Mouse (Mus musculus) CD8-positive naive resting alpha-beta T cell, adult 2 months (primary cell): Measurements from ENCODE around the gene Tekt5.

ENCODE experiments used
- DNase-seq, 2 experiments: peaks; one replicate each; pipeline ENCODE4 v3.0.0; 2022; ENCODE audit warnings: low read depth in 2 of 2, low spot score in 2 of 2

The Tekt5 gene

GRCm38 (mm10) chr16:10379531-10379930 is 15.8 kb downstream of the Tekt5 start:
- no peak for DNase-seq

GRCm38 (mm10) chr16:10377286-10377685 is 18.0 kb downstream of the Tekt5 start:
- DNase-seq = no peak

GRCm38 (mm10) chr16:10374254-10375011 is 20.9 kb downstream of the Tekt5 start:
- no peak for DNase-seq

- no peak for DNase-seq
Measured at GRCm38 (mm10) chr16:10372372-10372771, 22.9 kb downstream of the Tekt5 start.

DNA sequence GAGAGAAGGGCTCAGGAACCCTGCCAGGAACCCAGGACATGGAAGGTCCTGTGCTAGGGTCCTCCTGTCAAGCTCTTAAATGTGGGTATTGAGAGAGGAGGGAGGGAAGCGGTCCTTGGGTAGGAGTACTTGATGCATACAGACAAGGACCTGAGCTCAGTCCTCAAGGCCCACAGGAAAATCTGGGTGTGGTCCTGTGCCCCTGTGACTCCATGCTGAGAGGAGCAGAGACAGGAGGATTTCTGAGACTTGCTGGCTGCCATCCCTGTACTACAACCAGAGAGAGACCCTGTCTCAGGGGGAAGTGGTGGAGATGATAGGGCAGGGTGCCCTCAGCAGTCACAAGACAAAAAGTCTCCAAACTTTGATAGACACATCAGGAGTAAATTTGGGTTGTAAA is 25.3 kb downstream of the Tekt5 start:
- DNase-seq = no peak

DNA sequence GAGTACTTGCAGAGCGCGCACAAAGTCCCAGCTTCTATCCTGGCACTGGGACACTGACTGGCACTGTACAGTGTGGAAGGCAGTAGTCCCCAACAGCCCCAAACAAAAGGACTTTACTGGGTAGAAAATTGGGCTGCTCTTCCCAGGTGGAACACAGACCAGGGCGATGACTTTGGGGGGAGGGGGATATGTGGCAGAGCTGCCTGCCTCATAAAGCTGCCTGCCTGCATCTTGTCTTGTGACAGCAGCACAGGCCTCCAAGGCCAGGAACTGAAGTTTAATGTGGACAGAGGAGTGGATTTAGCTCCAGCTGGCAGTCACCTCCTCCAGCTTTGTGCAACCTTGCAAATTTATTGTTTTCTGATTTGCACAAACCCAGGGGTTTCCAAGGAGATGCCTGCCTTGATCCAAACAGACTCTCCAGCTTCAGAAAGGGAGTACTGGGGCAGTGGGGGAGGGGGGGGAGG is 25.8 kb downstream of the Tekt5 start:
- no peak for DNase-seq

DNA sequence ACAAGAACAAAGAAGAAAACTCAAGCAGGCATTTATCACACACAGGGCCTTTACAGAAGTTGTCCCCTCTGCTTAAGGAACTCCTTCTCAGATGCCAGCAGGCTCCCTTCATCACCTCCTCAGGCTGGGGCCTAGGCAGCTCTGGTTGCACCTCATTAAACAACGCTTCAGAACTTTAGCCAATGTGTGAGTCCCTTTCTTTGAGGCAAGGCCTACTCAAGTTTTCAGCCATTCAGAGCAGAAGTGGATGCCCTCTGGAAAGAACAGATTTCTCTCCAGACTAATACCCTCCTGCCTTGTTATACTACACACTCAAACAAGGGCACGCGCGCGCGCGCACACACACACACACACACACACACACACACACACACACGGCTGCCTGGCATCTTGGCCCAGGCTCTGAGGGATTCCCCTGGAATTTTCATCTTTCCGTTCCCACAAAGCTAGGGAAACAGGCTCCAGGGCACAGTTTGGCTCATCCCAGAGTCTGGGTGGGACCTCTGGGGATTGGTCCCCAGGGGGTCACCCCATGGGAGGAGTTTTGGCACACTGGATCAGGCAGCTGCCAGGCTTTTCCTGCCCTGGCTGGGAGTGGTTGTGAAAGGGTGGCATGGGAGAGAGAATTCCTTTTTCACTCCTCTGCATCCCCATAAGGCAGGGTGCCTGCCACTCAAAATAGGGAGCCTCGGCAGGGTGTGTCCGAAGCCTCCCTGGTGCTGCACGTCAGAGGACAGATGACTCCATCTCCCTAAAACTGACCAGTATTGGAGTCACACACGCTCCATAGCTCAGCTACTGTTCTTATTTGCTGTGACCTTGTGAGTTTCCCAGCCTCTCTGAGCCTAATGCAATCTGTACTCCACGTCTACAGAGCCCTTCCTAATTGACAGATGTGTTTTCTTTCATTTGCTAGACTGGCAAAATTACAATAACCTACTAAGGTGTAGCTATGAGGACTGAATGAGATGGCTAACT is 28.8 kb downstream of the Tekt5 start:
- DNase-seq = no peak

DNA sequence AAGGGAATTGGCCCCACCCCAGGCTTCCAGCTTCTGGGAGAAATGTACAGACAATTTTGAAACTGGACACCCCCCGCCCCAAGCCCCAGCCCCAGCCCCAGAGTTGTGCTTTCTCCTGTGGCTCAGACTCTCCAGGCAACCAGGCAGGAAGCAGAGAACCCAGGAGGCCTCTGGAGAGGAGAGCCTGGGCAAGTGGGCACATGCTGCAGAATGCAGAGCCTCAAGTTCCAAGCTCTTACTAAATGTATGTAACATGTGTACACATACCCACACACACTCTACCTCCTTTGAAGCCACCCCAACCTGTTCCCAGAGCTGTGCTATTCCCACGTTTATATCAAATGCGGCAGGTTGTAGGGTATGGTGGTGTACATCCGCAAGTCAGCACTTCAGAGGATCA is 29.5 kb downstream of the Tekt5 start:
- no peak for DNase-seq

- DNase-seq = no peak
Measured at GRCm38 (mm10) chr16:10363061-10363460, 32.2 kb downstream of the Tekt5 start.

DNA sequence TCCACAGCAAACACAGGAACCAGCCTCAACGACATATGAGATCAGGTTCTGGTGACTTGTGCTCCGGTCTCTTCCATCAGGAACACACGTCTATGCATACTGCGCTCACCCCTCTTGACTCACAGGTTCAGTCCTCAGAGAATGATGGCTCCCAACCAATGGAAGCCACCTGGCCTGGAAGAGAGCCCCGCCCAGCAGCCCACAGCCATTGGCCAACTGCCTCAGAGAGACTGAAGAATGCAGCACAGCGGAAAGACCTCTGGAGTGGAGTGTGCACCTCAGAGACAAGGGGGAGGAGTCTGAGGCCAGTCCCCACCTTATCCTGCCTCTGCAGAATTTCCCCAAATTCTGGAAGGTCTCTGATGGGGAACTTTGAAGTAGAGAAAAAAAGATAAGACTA is 36.0 kb downstream of the Tekt5 start:
- DNase-seq = no peak

DNA sequence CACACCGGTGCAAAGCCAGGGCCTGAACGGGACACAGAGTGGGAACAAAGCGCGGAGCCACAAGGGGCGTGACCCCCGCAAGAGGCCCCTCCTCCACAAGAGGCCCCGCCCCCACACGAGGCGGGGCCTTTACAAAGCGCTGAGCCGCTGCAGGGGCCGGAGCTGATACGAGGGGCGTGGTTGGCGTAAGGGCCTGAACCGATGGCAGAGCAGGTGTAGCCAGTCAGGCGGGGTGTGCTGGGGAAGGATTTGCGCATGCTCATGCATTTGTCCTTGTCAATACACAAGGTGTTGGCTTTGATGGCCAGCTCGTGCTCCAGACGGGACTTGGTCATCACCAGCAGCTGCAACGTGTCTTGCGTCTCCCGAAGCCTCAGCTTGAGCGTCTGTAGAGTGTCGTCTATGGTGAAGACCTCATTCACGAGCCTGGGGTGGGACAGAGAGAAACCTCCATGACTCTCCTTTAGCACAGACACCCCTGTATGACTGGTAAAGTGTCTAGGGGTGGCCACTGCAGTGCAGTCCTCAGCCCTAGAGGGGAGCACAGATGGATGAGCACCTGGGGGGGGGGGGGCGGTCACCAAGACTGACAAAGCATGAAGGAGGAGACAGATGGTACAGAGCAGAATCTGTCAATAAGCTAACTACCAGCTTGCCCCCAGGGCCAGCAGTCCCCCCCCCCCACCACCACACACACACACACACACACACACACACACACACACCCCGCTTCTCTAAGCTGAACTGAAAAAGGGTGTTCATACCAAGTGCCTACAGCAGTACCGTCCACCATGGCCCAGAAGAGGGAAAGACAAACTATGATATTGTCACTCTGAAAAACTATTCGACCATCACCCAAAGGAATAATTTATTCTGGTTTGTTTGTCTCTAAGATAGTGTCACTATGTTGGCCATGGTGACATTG is 37.0 kb downstream of the Tekt5 start:
- no peak for DNase-seq

- DNase-seq = no peak
Measured at GRCm38 (mm10) chr16:10355004-10355403, 40.3 kb downstream of the Tekt5 start.

- DNase-seq = no peak
Measured at GRCm38 (mm10) chr16:10351050-10351636, 44.1 kb downstream of the Tekt5 start.

DNA sequence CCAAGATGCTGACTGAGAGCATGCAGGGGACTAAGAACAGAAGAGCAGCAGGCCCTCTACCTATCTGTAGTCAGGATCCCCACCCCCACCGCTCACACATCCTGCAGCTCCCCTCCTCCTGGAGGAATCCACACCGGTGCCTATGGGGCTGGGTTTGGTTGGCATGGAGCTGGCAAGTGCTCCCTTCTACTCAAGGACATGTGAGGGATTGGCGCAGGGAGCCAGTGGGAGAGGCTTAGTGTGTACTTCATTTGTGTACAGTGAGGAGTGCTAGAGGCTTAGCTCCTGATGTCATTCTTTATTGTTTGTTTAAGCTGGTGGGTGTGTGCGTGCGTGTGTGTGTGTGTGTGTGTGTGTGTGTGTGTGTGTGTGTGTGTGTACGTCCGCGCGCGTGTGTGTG is 45.4 kb downstream of the Tekt5 start:
- DNase-seq = no peak

DNA sequence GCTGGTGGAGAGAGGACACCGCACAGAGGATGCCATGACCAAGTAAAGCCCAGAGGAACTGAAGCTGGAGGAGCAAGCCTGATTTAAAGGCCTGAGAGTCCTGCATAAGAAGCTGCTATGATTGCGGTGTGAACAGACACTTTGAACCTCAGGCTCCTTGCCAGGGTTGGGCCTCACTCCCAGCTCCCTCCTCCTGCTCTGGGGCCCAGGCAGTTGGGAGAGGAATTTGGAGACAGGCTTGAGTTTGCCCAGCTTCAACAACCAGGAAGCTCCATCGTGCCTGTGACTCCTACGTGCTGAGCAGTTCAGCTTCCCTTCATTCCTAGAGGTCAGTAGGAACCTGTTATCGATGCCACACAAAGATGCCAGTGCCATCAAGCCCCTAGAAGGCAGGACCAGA is 45.9 kb downstream of the Tekt5 start:
- DNase-seq = no peak

GRCm38 (mm10) chr16:10347551-10347950 is 47.7 kb downstream of the Tekt5 start:
- no peak for DNase-seq

DNA sequence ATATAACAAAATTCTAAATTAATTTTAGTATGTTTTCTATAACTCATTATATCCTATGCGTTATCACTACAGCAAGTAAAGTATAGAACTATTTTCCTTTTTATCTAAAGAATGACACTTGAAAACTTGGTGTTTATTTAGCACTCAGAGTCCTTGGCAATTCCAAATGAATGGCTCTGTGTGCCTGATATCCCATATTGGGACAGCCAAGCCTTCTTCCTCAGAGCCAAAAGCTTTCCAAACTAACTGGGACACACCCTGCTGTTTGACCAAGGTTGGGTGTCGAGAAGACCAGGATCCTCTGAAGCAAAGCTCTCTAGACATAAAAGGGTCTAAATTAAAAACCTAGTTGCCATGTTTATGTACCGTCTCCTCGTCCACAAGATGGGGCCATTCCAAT is 54.2 kb downstream of the Tekt5 start:
- no peak for DNase-seq

DNA sequence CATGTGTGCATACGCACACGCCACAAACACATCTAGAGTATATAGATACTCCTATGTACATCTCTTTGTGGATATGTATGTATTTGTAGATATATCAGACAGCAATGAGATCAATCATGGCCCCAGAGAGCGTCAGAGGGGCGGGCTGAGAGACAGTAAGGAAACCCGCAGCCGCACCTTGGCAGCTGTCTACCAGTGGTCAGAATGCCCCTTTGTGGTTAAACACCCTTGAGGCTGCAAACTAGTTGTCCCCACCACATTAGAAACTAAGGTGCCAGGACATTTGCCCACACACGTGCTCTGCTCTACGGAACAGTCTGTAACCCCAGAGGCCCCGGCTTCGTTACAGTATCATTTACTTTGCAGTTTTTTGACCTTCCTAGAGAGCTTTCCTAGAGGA is 55.4 kb downstream of the Tekt5 start:
- DNase-seq = no peak

GRCm38 (mm10) chr16:10338601-10339000 is 56.7 kb downstream of the Tekt5 start:
- no peak for DNase-seq

- DNase-seq = no peak
Measured at GRCm38 (mm10) chr16:10337422-10338197, 57.7 kb downstream of the Tekt5 start.
